Mouse (Mus musculus): ENCODE results near the gene Tet2. TPM values are rescaled to one million over a fixed set of nuclear protein-coding genes. Genes with fewer than 3 reads are reported as not detected.

The Tet2 gene
- total and polyA plus RNA-seq, 3 experiments = 9.4 to 35.9 (median 28.4) TPM

DNA sequence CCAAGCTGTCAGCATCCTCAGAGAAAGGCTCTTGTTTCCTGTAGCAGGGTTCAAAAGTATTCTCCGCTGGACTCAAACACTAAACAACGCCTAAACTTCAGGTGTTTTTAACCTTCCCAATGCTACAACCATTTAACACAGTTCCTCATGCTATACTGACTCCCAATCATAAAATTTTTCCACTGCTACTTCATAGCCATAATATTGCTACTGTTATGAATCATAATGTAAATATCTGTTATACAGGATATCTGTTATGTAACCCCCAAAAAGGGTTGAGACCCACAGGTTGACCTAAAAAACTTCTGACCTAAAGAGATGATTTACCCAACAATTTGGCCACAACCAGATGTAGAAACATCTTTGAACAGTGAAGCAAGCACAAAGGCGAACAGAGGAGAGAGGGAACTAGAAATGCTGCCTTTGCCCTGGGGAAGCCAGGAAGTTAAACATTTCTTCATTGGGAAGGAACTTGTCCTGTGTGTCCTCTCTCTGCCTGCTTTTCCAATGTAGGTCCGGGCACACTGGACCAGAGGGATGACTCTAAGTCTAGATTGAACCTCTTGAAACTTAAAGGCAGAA is 108.6 kb downstream of the Tet2 start:
- DNase-seq = no peak

DNA sequence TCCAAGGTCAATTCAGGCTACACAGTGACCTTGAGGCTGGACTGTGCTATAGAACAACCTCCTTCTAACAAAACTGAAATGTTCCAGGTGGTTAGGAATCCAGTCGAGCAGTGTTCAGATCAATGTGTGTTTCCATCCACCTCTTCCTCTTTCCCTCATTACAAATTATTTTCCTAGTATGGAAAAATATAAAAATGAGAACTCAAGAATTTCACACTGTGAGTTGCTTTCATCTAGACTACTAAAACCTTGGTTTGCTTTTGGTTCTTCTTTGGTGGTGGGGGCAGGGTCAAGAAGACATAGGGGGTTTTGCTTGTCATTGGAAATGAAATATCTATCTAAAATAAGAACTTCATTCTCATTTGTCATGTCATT is 109.2 kb downstream of the Tet2 start:
- no peak for DNase-seq

DNA sequence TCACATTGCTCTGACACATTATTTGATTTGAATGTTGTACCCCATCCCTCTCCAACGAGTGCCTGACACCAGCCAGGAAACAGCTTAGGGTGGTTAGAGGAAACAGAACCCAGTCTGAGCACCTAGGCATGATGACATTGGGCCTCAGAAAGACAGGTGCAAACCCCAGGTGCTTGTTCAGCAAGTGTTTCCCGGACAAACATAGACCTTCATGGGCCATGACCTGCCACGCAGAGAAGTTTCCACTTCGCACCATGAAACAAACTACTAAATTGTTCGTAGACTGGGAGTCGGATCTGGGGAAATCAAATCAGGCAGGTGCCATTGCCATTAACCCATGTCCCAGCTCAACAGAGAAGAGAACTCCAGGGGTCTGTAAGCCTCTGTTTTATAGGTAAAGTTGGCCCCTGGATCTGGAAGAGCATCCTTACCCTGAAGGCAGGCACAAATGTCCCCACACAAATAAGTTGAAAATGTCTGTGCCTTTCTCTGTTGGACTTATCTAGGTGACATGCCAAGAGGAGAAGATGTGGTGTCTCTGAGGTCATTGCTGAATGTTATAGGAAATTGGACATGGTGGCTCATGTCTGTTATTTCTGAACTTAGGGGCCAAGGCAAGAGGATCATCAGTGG is 109.7 kb downstream of the Tet2 start:
- DNase-seq = no peak

DNA sequence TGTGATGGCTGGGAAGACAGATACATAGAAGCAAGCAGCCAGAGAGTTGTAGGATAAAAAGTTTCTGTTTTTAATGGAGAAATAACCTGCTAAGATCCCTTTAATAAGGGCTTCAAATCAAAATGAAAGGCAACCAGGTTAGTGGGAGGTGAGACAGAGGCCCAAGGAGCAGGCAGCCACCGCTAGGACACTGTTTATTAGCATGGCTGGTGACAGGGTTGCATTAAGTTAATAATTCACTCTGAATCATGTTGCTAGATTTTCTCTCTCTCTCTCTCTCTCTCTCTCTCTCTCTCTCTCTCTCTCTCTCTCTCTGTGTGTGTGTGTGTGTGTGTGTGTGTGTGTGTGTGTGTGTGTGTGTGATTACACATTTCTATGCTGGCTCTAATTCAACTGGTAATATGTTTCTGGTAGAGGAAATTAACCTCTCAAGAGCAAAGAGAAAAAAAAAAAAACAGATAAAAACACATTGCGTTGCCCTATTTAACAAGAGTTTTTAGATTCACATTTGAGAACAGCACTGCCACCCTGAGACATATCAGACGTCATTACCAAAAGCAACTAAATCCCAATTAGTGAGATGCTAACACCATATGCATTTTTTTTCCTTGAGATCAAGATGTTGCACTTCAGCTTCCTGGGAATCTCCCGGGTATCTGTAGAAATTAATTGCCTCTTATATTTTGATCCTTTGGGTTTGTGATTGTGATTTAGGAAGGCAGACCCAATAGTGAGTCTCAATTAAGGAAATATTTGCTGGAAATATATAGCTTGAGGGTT is 115.4 kb downstream of the Tet2 start:
- DNase-seq = no peak

DNA sequence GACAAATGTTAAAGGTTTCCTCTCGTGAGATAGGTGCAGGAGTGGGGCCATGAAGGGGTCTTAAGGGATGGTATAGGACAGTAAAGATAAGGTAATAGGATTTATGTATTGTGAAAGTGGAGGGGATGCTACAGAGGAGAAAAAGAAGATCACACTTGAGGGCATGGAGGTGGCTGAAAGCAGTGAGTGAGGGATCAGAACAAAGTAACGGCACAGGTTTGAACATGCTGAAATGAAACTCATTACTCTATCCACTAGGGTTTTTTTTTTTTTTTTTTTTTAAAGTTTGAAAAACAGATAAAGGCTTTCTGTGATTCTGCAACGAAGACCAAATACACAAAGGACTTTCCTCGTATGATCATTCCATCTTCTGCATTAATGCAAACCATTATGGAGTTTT is 116.9 kb downstream of the Tet2 start:
- no peak for DNase-seq

DNA sequence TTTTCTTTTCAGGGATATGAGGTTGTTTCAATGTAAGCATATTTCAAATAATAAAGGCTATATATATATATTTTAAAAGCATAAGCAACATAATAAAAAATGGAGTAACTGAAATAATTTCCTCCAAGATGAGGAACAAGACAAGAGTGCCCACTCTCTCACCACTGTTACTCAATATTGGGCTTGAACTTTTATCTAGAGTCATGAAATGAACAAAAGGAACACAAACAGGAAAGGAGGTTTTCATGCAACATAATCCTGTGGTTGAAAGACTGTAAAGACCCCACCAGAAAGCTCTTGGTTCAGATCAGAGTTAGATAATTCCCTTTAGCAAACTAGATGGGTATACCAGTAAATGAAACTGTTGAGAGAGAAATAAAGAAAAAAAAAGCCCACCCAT is 121.9 kb downstream of the Tet2 start:
- DNase-seq = no peak

DNA sequence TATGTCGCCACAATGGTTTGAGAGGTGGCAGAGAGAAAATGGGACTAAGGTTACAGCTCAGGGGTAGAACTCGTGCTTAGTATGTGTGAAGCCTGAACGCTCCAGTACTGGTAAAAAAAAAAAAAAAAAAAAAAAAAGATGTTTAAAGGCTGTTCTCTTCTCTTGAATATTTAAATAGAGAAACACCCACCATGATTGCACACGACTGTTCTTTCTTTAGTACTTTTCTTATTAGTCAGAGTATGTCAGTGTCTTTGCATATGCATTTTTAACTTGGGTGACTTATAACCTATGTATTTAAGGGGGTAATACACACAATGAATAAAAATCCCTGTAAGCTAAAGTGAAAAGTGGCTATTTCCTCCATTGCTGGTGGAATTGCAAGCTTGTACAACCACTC is 130.2 kb downstream of the Tet2 start:
- DNase-seq = no peak

Small RNA genes within 50 kb of the gene (microRNA-seq; reads per million reads assigned to microRNA genes)
- gene Gm25042 = 0 reads per million in 2 experiments

Other genes starting within 250 kb of the Tet2 start
- gene Ppa2, start 235.0 kb downstream of the Tet2 start, total RNA-seq (2021) = 10 to 100 TPM; 55.8 to 71.8 TPM
- gene Ppa2, start 235.0 kb downstream of the Tet2 start, polyA plus RNA-seq (2012; rRNA removed) = 204 and 213 TPM in 2 replicates

Measured in adrenal gland, adult 2 months (tissue).